Mouse (Mus musculus) megakaryocyte, embryonic 14.5 days (primary cell): ENCODE measurements at regions not wholly inside any gene's neighbourhood (a gene's known extent, or its start where the extent isn't known, plus 50 kb on each side); places are given as distances from the start of the nearest gene placed in this dataset.

Source experiments
- FLI1 ChIP-seq: IDR thresholded peaks from 2 replicates; pipeline ENCODE4 v1.6.1; 2012; ENCODE audit warnings: low read length, inconsistent platforms, mixed read lengths
- GATA1 ChIP-seq: IDR thresholded peaks from 3 replicates; pipeline ENCODE4 v1.6.1; 2012; ENCODE audit warnings: mixed read lengths, low read length, inconsistent platforms, borderline replicate concordance

GRCm38 (mm10) chr7:37241781-37242180 lies 531.7 kb downstream of the Zfp536 start:
- TF ChIP-seq GATA1 (no peak), FLI1 (no peak)
